Mouse (Mus musculus) mature B cell (primary cell): Measurements from ENCODE around the gene Ccl27b.
"Not testable (repeated sequence)": the region's sequence is repeated elsewhere in the genome, so short reads cannot be mapped to it uniquely, and the experiment has no call there.

Source experiments
- in situ Hi-C: fragments of 300-500 bp; cut with MboI; formaldehyde crosslinking; loops from 2 replicates; pipeline ENCODE4 v1.14.3; 2019

Gene Ccl27b

GRCm38 (mm10) chr4:42654951-42655350, at the start of gene Ccl27b:
Ccl27b (plus strand) TSS chr4:42655251.
- in situ Hi-C loops, result not testable (repeated sequence)

- in situ Hi-C loops, result not testable (repeated sequence)
Observed at GRCm38 (mm10) chr4:42611895-42612294, 43.2 kb upstream of the Ccl27b start, which contains the start of gene Gm10591. Gm10591 (plus strand) TSS chr4:42612195.

GRCm38 (mm10) chr4:42629419-42629818, 25.6 kb upstream of the Ccl27b start, which contains the start of gene Gm2564:
Gm2564 (plus strand) TSS chr4:42629719.
- in situ Hi-C loops, result not testable (repeated sequence)

GRCm38 (mm10) chr4:42661793-42662192, 6.7 kb downstream of the Ccl27b start, which contains the start of gene Il11ra2:
Il11ra2 (minus strand) TSS chr4:42661893.
- in situ Hi-C loops, result not testable (repeated sequence)

- in situ Hi-C loops, result not testable (repeated sequence)
Observed at GRCm38 (mm10) chr4:42675415-42675814, 20.4 kb downstream of the Ccl27b start.

- in situ Hi-C loops, result not testable (repeated sequence)
Observed at GRCm38 (mm10) chr4:42679365-42679764, 24.3 kb downstream of the Ccl27b start.

- in situ Hi-C loops, result not testable (repeated sequence)
Observed at GRCm38 (mm10) chr4:42680374-42681356, 25.6 kb downstream of the Ccl27b start.

- in situ Hi-C loops, result not testable (repeated sequence)
Observed at GRCm38 (mm10) chr4:42681473-42682182, 26.6 kb downstream of the Ccl27b start.

- in situ Hi-C loops, result not testable (repeated sequence)
Observed at GRCm38 (mm10) chr4:42682183-42682524, 27.1 kb downstream of the Ccl27b start.
